Mouse (Mus musculus) intestine, embryonic 14.5 days (tissue): ENCODE measurements around the gene Lamb3. TPM values are rescaled to one million over a fixed set of nuclear protein-coding genes. Genes with fewer than 3 reads are reported as not detected.

Source experiments
- ATAC-seq: fragments of 200-750 bp; cut with Nextera tagmentation; replicated peaks from 2 replicates; pipeline ENCODE4 v1.8.0; 2017; ENCODE audit warnings: low read depth, moderate number of reproducible peaks, moderate TSS enrichment, moderate library complexity; ENCODE audit not compliant: low FRiP score, low TSS enrichment
- DNase-seq: peaks from one replicate; pipeline ENCODE4 v3.0.0-alpha.2; 2018; ENCODE audit warnings: low spot score
- H3K27ac ChIP-seq: fragments of 300-500 bp; sonication (generic); 2 replicates; pipeline ENCODE4 v1.5.1; 2014; ENCODE audit warnings: low read depth, mild to moderate bottlenecking, control low read depth
- H3K27me3 ChIP-seq: fragments of 300-500 bp; sonication (generic); replicated peaks from 2 replicates; pipeline ENCODE4 v1.6.1; 2014; ENCODE audit warnings: low read length, control low read depth; ENCODE audit not compliant: control insufficient read depth, insufficient read depth
- H3K36me3 ChIP-seq: fragments of 300-500 bp; sonication (generic); 2 replicates; pipeline ENCODE4 v1.6.1; 2014; ENCODE audit warnings: low read length, control low read depth; ENCODE audit not compliant: control insufficient read depth, insufficient read depth
- H3K4me1 ChIP-seq: fragments of 300-500 bp; sonication (generic); replicated peaks from 2 replicates; pipeline ENCODE4 v1.6.1; 2014; ENCODE audit warnings: low read length, control low read depth, mixed read lengths; ENCODE audit not compliant: control insufficient read depth, insufficient read depth
- H3K4me2 ChIP-seq: fragments of 300-500 bp; sonication (generic); 2 replicates; pipeline ENCODE4 v1.6.1; 2014; ENCODE audit warnings: low read length
- H3K4me3 ChIP-seq: fragments of 300-500 bp; sonication (generic); 2 replicates; pipeline ENCODE4 v1.5.1; 2014; ENCODE audit warnings: low read depth, low read length, control low read depth, mixed read lengths
- H3K9ac ChIP-seq: fragments of 300-500 bp; sonication (generic); 2 replicates; pipeline ENCODE4 v1.6.1; 2014; ENCODE audit warnings: mild to moderate bottlenecking, low read length
- H3K9me3 ChIP-seq: fragments of 300-500 bp; sonication (generic); 2 replicates; pipeline ENCODE4 v1.6.1; 2016; ENCODE audit warnings: low read length, control low read depth; ENCODE audit not compliant: control insufficient read depth
- WGBS: fragments of 180-500 bp; shearing (Covaris S2); extraction: QIAGEN DNeasy Blood & Tissue Kit; methylation state at CpG from one replicate; pipeline ENCODE4 v1.1.7; 2014; 5-methylcytosine and 5-hydroxymethylcytosine counted together
- polyA plus RNA-seq: library from polyadenylated mRNA; unstranded; fragments of >200 nt; fragmentation: Nextera tagmentation; extraction: Ambion mirVana; gene quantifications from 2 replicates; pipeline ENCODE4 v1.2.1, GENCODE M21; 2014

Lamb3 gene
- polyA plus RNA-seq, 1 experiment from 2014 or later, result 4.0 TPM

DNA sequence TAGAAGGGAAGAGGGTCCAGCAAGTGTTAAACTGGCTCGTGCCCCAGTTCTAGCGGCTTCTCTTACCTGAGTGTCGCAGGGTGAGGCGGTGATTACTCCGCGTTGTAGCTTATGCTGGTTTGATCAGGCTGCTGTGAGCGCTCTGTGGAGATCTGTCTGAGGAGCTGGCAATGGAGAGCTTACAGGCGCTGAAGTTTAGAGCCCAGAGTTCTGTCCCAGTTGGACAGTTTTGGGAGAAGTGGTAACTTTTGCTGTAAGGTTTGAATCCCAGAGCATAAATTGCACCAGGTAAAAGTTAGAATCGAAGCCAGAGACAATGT, 33.7 kb upstream of the Lamb3 start:
- Histone ChIP-seq H3K9ac (peak overlapping the region; percentile 65), H3K4me3 (peak overlapping the region; percentile 50), H3K27ac (peak overlapping the region; percentile 81), H3K4me2 (peak overlapping the region; percentile 71), H3K36me3 (no peaks in the 10 kb centered on the region), H3K4me1 (peaks cover 35% of the 10 kb centered on the region), H3K27me3 (no peaks in the 10 kb centered on the region), H3K9me3 (no peaks in the 10 kb centered on the region)
- DNase-seq, result no peak
- WGBS, result 15% methylated on average over 9 of the region's 9 CpGs
- ATAC-seq, result no peak; the same call in 1 of the 2 replicates

DNA sequence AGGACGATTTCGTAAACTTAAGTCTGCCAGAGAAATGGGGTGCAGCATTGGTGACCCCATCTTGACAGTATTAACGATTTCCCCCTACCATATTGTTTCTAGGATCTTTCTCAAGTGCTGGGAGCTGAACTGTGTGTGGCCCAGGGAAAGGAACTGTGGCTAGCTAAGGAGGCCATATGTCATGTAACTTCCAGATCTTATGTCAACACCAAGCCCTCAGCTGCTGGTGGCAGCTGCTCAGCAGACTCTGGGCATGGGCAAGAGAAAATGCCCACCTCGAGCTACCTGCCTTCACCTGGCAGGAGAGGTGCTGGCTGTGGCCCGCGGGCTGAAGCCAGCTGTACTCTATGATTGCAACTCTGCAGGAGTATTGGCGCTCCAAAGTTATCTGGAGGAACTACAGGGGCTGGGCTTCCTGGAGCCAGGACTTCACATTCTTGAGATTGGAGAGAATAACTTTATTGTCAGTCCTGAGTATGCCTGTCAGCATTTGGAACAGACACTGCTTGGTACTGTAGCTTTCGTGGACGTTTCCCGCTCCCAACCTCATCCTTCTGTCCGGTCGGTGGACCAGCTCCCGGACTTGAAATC, 33.3 kb upstream of the Lamb3 start:
- WGBS, result 82% methylated on average over 13 of the region's 13 CpGs
- Histone ChIP-seq H3K27me3 (no peaks in the 10 kb centered on the region), H3K9ac (peak overlapping the region; percentile 65), H3K9me3 (no peaks in the 10 kb centered on the region), H3K4me2 (peak overlapping the region; percentile 71), H3K36me3 (no peaks in the 10 kb centered on the region), H3K4me1 (peaks cover 36% of the 10 kb centered on the region), H3K27ac (peak overlapping the region; percentile 81), H3K4me3 (peak overlapping the region; percentile 50)
- no peak for ATAC-seq
- DNase-seq, result no peak

- no peak overlapping the region for H3K9ac ChIP-seq
- no peak for DNase-seq
- no peak overlapping the region for H3K27ac ChIP-seq
- 72% methylated on average over 3 of the region's 3 CpGs for WGBS
- H3K9me3 ChIP-seq, result no peaks in the 10 kb centered on the region
- no peak overlapping the region for H3K4me3 ChIP-seq
- no peaks in the 10 kb centered on the region for H3K27me3 ChIP-seq
- no peaks in the 10 kb centered on the region for H3K36me3 ChIP-seq
- peaks cover 5% of the 10 kb centered on the region; the same call in 1 of the 2 replicates for H3K4me1 ChIP-seq
- ATAC-seq, result no peak
- no peak overlapping the region for H3K4me2 ChIP-seq
Observed at GRCm38 (mm10) chr1:193181104-193181503, 26.4 kb upstream of the Lamb3 start.

GRCm38 (mm10) chr1:193188257-193188656, 19.2 kb upstream of the Lamb3 start:
- Histone ChIP-seq H3K27me3 (no peaks in the 10 kb centered on the region), H3K9ac (no peak overlapping the region), H3K4me3 (no peak overlapping the region), H3K9me3 (no peaks in the 10 kb centered on the region), H3K4me1 (peaks cover 25% of the 10 kb centered on the region), H3K4me2 (no peak overlapping the region; the same call in 1 of the 2 replicates), H3K36me3 (no peaks in the 10 kb centered on the region), H3K27ac (peak overlapping the region; percentile 96)
- WGBS, result 63% methylated on average over 6 of the region's 6 CpGs
- ATAC-seq, result no peak
- no peak for DNase-seq

- Histone ChIP-seq H3K36me3 (no peaks in the 10 kb centered on the region), H3K9me3 (no peaks in the 10 kb centered on the region), H3K9ac (0 out of 2 replicates have a peak overlapping the region, but pooled peaks have one; percentile 1), H3K27me3 (no peaks in the 10 kb centered on the region), H3K27ac (peak overlapping the region; percentile 96), H3K4me2 (peak overlapping the region; percentile 23; the same call in 1 of the 2 replicates), H3K4me1 (peaks cover 25% of the 10 kb centered on the region), H3K4me3 (no peak overlapping the region)
- peak; percentile 98 for ATAC-seq
- peak; percentile 82 for DNase-seq
- 7% methylated on average over 9 of the region's 9 CpGs for WGBS
Observed at GRCm38 (mm10) chr1:193189151-193189621, 18.3 kb upstream of the Lamb3 start.

DNA sequence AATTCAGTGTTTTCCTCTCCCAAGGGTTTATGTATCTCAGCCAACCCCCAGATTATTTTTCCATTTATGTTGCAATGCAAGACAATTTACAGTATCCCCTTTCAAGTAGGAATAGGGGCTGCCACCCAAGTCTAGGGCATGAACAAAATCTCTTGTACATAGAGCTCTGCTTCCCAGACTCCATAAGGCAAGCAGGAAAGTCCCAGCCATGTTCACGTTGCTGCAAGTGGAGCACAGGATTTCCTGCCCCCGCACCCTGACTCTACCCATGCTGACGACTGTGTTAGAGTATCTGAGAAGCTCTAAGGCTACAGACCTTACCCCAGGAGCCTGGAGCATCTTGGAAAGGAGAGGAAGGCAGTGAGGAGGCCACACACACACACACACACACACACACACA, 17.7 kb upstream of the Lamb3 start:
- peak overlapping the region; percentile 14; the same call in 1 of the 2 replicates for H3K4me2 ChIP-seq

DNA sequence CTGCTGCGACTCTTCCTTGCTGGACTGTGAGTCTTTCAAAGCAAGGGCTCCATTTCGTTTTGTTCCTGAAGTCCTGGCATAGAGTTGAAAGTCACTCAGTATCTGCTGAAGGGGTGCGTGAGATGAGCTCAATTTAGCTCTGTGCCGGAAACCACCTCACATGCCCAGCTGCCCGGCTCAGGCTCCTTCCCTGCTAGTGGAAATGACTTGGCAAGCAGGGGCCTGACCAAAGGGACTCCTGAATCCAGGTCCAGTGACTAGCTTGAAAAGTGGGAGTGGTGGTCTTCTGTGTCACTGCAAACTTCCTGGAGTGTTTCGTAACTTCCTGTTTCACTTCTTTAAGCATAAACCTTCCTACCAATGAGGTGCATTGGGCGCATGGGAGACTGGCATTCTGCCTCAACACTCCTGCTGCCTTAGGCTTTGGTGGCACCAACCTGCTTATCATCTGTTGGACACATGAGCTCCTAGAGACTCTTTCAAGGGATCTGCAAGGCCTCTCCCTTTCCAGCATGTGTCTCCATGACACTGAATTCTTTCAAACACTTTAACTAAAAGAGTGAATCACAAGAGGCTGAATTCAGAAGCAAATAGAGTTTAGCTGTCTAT, 15.7 kb upstream of the Lamb3 start:
- ATAC-seq (no peak), DNase-seq (no peak)
- Histone ChIP-seq H3K9ac (no peak overlapping the region), H3K36me3 (no peaks in the 10 kb centered on the region), H3K4me1 (peaks cover 25% of the 10 kb centered on the region), H3K9me3 (no peaks in the 10 kb centered on the region), H3K4me3 (no peak overlapping the region), H3K27ac (no peak overlapping the region), H3K27me3 (no peaks in the 10 kb centered on the region), H3K4me2 (no peak overlapping the region)
- 83% methylated on average over 7 of the region's 7 CpGs for WGBS

More for the DNA sequence above, 17.7 kb upstream of the Lamb3 start:
- peak overlapping the region; percentile 96 for H3K27ac ChIP-seq
- H3K4me3 ChIP-seq, result no peak overlapping the region
- H3K27me3 ChIP-seq, result no peaks in the 10 kb centered on the region
- H3K4me1 ChIP-seq, result peaks cover 25% of the 10 kb centered on the region
- H3K36me3 ChIP-seq, result no peaks in the 10 kb centered on the region
- H3K9me3 ChIP-seq, result no peaks in the 10 kb centered on the region
- ATAC-seq (no peak), DNase-seq (no peak)
- 22% methylated on average over 3 of the region's 3 CpGs for WGBS
- no peak overlapping the region for H3K9ac ChIP-seq

DNA sequence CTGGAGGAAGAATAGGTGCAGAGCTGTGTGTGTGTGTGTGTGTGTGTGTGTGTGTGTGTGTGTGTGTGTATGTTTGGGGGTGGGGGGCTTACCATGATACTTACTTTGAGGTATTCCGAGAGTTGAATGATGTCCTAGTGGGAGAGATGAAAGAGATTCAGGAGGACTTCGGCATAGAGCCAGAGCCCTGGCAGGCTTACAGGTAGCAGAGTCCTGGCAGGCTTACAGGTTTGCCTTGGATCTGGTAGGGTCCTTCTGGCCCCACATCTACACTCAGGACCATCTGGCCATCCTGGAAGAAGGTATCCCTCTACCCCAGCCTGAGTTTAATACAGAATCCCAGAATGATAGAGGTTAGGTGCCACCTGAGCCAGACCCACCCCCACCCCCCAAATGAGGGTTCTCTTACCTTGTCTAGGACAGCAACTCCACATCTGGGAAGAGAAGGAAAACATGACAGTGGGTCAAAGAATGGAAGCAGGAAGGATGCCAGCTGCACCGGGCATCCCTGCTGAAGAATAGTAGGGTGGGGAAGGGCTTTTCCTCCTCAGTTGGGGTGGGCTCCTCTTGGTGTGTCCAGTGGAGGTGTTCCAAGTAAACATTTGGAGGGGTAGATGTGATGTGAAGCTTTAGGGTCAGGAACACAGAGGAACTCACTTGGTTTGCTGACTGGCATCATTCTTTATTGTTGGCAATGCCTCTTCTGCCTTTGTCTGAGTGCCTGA, 12.9 kb upstream of the Lamb3 start:
- no peaks in the 10 kb centered on the region for H3K9me3 ChIP-seq
- ATAC-seq, result no peak
- WGBS, result 73% methylated on average over 3 of the region's 3 CpGs
- H3K36me3 ChIP-seq, result no peaks in the 10 kb centered on the region
- no peak overlapping the region for H3K27ac ChIP-seq
- no peaks in the 10 kb centered on the region for H3K27me3 ChIP-seq
- DNase-seq, result no peak
- H3K9ac ChIP-seq, result no peak overlapping the region
- H3K4me2 ChIP-seq, result no peak overlapping the region
- peaks cover 10% of the 10 kb centered on the region for H3K4me1 ChIP-seq
- H3K4me3 ChIP-seq, result no peak overlapping the region
